Mouse (Mus musculus) gastrocnemius, postnatal 25 days (tissue): Measurements from ENCODE around the gene Robo1. TPM values are rescaled to one million over a fixed set of nuclear protein-coding genes. Genes with fewer than 3 reads are reported as not detected.

ENCODE experiments used
- DNase-seq: peaks from one replicate; pipeline ENCODE4 v3.0.0; 2022
- total RNA-seq, 2 experiments: library from RNA; stranded (reverse); gene quantifications; 1 replicate in 1 of 2; 2 replicates in 1 of 2; pipeline ENCODE4 v1.2.3; 2021

The Robo1 gene
- total RNA-seq, 2 experiments from 2014 or later: 1.7 to 1.8 TPM

DNA sequence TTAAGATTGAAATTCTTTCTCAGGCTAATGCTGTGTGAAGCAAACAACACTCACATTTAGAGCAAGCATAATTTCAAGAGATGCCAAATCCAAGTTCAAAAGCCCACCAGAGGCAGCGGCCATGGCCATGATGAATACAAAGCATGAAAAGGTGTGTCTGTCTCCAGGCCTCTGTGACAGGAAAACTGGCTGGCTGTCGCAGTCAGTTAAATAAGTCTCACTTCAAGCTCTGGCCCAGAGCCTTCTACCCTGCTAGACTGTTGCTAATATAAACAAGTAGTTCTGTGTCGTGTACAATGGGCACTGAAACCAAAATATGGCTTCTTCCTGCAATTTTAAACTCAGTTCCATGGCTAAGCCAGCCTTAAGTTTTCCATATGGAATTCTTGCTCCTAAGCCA is 629.1 kb downstream of the Robo1 start:
- no peak for DNase-seq

DNA sequence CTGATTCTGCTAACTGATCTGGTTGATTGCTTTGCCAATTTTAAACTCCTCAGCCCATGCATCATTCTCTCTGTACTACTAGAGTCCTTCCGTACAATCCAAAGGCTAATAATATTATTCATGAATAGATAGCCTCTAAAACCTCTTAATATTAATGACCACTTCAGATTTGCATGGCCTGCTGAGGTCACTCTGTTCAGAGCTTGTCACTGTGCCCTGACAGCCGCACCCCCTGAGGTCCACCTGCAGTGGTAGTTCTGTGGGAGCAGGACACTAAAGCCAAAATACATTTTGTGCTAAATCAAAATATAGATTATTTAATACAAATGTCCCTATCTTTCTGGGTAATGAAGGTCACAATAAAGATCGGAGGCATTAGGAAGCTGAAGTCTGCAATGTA is 631.8 kb downstream of the Robo1 start:
- no peak for DNase-seq

- DNase-seq: no peak
These were observed 632.7 kb downstream of the Robo1 start for GRCm38 (mm10) chr16:72940786-72941185.

DNA sequence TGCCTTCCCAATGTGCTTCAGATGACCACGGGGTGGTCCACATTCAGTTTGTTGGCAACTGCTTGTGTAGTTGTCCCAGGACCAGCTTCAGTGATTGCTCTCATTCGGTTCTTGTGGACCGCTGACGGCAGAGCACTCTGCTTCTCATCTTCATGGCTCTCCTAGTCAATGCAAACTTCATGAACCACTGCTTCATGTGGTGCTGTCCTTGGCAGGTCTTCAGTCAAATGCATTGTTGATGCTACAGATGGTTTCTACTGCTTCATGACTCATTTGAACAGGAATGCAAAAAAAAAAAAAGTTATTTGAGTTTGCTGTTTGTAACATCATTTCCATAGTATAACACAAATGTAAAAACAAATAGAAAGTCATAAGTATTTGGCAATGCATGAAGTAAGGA is 636.3 kb downstream of the Robo1 start:
- DNase-seq: no peak

GRCm38 (mm10) chr16:72951969-72952368 is 643.9 kb downstream of the Robo1 start:
- DNase-seq: no peak

- no peak for DNase-seq
These were observed 651.1 kb downstream of the Robo1 start for GRCm38 (mm10) chr16:72959018-72959702.

GRCm38 (mm10) chr16:72959823-72960222 is 651.7 kb downstream of the Robo1 start:
- no peak for DNase-seq

GRCm38 (mm10) chr16:72963782-72964181 is 655.7 kb downstream of the Robo1 start:
- DNase-seq: no peak

DNA sequence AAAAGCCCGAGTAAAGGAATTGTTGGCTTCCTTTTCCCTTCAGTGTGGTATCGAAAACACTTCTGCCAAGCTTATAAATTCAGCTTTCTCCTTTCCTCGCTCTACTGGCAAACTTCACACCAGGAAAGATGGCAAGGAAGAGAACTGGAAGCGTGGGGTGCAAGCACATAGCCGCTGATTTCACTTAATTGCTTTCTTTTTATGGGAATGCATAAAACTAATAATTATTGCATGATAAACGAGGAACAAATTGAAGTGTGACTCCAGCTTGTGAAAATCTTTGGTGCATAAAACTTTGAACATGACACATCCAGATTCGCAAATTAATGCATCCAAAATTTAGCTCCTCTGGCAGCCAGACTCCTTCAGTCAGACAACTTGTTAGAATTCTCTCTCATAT is 659.4 kb downstream of the Robo1 start:
- no peak for DNase-seq

- DNase-seq: no peak
These were observed 661.9 kb downstream of the Robo1 start for GRCm38 (mm10) chr16:72969990-72970389.

DNA sequence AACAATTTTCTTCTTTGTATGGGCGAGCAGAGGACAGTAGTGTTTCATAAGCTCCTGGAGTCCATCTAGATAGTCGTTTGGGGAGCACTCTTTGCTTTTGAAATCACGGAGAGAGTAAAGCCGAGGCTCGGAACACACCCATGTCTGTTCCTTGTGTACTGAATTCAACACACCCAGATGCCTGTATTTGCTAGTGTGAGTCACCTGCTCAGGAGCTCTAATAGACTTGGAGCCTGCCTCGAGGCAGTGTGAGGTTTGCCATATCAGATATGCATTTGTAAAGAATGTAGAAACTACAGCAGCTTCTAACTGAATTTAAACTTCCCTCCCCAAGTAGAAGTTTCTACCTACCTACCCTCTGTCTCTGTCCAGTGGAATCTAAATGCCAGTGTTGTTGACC is 665.6 kb downstream of the Robo1 start:
- no peak for DNase-seq

DNA sequence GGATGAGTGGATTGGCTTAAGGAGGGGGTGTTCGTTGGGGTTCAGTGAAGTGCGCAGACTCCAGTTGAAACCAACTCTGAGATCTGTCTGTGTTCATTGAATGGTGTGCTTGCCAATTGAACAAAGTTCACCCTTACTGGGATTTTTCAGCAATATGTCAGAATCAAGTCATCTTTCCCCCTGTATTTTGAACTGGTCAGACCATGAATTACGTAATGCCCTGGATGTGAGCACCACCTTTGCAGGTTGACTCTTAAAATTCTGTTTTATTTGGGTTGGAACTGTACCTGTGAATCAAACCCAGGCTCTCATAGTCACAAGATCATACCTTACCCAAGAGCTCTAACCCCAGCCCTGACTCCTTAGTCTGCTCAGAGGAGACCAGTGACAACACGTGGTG is 666.6 kb downstream of the Robo1 start:
- DNase-seq: no peak

GRCm38 (mm10) chr16:72976849-72977576 is 668.9 kb downstream of the Robo1 start:
- DNase-seq: no peak

DNA sequence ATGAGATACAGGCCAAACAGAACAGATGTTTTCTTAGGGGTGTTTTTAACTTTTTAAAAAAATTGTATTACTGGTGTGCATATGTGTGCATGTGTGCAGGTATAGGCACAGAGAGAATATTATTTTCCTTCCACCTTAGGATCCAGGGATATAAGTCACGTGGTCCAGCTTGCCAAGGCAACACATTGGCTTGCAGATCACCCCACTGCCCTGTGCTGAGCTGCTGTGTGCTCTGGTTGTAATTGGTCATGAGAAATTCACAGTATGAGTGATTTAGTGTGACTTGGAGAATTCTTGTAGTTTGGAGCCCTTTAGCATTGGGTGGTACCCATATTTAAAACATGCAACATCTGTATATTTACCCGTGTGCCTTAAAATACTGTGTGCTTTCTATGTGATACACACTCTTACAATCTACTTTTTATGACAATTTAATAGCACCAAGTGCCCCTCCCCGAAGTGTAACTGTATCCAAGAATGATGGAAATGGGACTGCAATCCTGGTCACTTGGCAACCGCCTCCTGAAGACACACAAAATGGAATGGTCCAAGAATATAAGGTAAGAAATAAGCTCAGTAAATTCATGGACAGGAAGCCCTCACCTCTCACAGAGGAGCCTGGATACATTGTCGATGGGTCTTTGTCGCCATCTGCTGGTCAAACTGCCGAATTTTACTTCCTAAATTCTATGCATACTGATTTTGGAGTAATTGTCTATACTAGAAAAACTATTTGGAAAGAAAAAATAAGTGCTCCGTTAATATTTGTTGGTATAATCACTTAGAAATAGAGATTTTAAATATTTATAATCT is 671.5 kb downstream of the Robo1 start:
- DNase-seq: no peak

DNA sequence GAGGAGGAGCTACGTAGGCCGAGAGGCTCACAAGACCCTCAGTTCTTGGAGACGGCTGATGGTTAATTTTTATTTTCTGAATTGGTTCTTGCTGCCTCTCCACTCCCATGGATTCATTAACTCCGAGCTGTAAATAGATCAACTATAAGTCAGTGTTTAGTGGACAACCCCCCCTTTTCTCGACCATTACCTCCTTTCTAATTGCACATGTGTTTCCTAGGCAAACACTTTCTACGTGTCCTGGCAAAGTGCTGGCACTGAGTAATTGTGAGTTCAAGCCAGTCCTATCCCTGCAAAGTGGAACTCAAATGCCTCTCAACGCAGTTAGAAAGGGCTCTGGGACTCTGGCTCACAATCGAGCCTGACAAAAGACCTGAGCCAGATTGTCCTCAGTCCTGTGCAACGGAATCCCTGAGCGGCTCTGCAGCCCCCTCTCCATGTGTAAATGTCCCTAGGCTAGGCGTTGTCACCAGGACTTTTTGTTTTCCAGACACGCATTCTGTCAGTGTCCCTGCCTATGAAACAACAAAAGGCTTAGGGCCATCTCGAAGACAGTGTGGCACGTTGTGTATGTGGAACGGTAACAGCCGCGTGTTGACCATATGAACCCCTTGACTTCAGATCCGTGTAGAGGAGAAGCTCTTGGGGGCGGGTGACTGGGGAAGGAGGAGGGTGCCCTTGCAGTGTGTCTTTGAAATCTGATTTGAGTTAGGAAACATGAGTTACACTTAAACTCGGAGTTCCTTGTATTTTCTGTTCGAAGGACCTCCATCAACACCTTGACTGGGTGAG is 682.5 kb downstream of the Robo1 start:
- DNase-seq: no peak

DNA sequence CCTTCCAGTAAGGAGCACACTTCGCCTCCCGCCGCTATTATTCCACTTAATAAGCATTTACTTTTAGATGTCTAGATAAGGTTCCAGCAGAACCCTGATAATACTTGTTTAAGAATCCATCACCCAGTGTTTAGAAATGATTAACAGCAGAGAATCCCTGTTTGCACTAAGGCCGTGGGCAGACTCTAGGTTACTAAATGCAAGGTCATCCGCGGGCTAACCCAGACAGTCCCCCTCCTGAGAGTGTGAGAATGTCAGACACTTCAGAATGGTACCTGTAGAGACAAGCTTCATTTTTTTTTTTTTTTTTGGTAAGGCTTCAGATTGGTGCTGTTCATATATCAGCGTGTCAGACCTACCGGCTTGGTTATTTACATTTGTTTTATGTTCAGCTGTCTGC is 685.1 kb downstream of the Robo1 start:
- DNase-seq: no peak

GRCm38 (mm10) chr16:72993594-72993993 is 685.5 kb downstream of the Robo1 start:
- no peak for DNase-seq

GRCm38 (mm10) chr16:72995251-72995954 is 687.3 kb downstream of the Robo1 start:
- no peak for DNase-seq

DNA sequence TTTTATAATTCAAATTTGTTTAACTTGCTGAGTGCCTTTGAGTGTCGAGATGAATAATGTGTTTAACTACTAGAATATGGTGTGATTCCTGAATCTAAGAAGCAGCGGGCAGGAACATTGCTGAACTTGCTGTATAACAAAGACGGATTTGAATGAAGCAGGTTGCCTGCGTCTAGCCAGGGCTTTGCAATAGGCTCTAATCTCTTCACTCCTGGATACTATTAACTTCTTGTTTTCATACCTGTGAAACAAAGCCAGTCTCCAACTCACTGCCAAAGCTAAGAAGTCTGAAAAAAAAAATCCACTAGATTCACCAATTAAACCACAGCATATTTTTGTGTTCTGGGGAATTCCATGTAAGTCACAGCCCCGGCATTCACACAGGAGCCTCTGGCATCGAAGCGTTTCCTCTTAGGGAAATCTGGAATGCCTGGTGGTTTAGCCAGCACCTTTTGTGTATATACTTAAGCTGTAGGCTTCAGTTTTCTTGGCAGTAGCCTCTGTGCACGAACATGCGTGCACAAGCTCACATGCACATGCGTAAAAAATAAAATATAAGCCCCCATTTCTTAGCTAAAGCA is 687.9 kb downstream of the Robo1 start:
- no peak for DNase-seq

DNA sequence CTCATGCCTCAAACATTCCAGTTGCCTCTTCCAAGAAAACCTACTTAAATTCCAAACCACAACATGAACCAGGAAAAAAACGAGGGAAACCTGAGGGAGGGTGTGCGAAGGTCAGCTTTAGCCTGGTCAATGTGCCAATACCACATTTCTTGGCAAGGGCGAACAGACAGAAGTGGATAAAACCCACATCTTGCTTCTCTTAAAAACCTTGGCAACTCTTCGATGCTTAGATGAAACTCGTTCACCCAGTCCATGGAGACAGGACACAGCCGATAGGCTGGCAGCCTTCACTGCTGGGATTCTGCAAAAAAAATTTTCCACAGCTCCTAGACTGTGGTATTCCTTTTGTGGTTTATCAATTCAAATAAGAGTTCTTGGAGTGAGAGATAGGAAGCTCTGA is 690.6 kb downstream of the Robo1 start:
- no peak for DNase-seq

DNA sequence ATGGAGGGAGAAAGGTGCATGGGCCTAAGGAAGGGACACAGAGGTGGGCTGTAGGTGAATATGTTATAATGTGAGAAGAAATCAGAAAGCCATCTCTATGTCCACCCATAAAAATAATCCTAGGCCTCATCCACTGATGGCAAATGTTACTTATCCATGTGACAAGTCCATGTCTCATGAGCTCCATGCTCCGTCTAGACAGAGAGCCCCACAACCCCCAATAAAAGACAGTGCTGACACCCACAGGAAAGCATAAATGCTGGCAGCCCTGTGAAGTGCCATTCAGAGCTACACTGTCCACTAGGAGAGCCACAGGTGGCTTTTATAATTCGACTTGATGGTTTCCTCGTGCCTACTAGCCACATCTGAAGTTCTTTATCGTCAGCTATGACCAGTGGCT is 694.6 kb downstream of the Robo1 start:
- no peak for DNase-seq
